Mouse (Mus musculus) heart, postnatal 0 days (tissue): Measurements from ENCODE around the gene Mybpc2. TPM values are rescaled to one million over a fixed set of nuclear protein-coding genes. Genes with fewer than 3 reads are reported as not detected.

Source experiments
- ATAC-seq: fragments of 200-750 bp; cut with Nextera tagmentation; 2 replicates; pipeline ENCODE4 v1.8.0; 2017; ENCODE audit warnings: low read depth, moderate number of reproducible peaks, moderate library complexity; ENCODE audit not compliant: insufficient read depth
- DNase-seq: peaks from one replicate; pipeline ENCODE4 v3.0.0-alpha.2; 2016; ENCODE audit warnings: low spot score
- H3K27ac ChIP-seq: fragments of 300-500 bp; sonication (generic); 2 replicates; pipeline ENCODE4 v1.5.1; 2014; ENCODE audit warnings: low read depth, mild to moderate bottlenecking
- H3K27me3 ChIP-seq: fragments of 300-500 bp; sonication (generic); 2 replicates; pipeline ENCODE4 v1.6.1; 2014; ENCODE audit warnings: low read length, mixed read lengths; ENCODE audit not compliant: control insufficient read depth, insufficient read depth
- H3K36me3 ChIP-seq: fragments of 300-500 bp; sonication (generic); replicated peaks from 2 replicates; pipeline ENCODE4 v1.6.1; 2014; ENCODE audit warnings: low read length, mixed read lengths; ENCODE audit not compliant: control insufficient read depth, insufficient read depth
- H3K4me1 ChIP-seq: fragments of 300-500 bp; sonication (generic); 2 replicates; pipeline ENCODE4 v1.6.1; 2014; ENCODE audit warnings: antibody characterized with exemption; ENCODE audit not compliant: control insufficient read depth, insufficient read depth
- H3K4me2 ChIP-seq: fragments of 300-500 bp; sonication (generic); 2 replicates; pipeline ENCODE4 v1.6.1; 2014; ENCODE audit warnings: low read depth, mild to moderate bottlenecking, low read length, moderate library complexity
- H3K4me3 ChIP-seq: fragments of 300-500 bp; sonication (generic); 2 replicates; pipeline ENCODE4 v1.5.1; 2014; ENCODE audit warnings: low read depth, low read length
- H3K9ac ChIP-seq: fragments of 300-500 bp; sonication (generic); replicated peaks from 2 replicates; pipeline ENCODE4 v1.6.1; 2014; ENCODE audit warnings: low read depth, low read length, mixed read lengths
- H3K9me3 ChIP-seq: fragments of 300-500 bp; sonication (generic); replicated peaks from 2 replicates; pipeline ENCODE4 v1.6.1; 2016; ENCODE audit warnings: low read length; ENCODE audit not compliant: control insufficient read depth
- CTCF ChIP-seq: IDR thresholded peaks from 2 replicates; pipeline ENCODE4 v1.5.1; 2016; ENCODE audit warnings: antibody characterized with exemption, control low read depth, low read depth
- EP300 ChIP-seq: IDR thresholded peaks from 2 replicates; pipeline ENCODE4 v1.6.1; 2016; ENCODE audit warnings: antibody characterized with exemption, low read depth
- WGBS: fragments of 180-500 bp; shearing (Covaris S2); extraction: QIAGEN DNeasy Blood & Tissue Kit; methylation state at CpG from one replicate; pipeline ENCODE4 v1.1.7; 2014; 5-methylcytosine and 5-hydroxymethylcytosine counted together
- polyA plus RNA-seq: library from polyadenylated mRNA; unstranded; fragments of >200 nt; fragmentation: Nextera tagmentation; extraction: Ambion mirVana; gene quantifications from 2 replicates; pipeline ENCODE4 v1.2.1, GENCODE M21; 2015
- total RNA-seq: library from RNA; depleted of rRNA; stranded (reverse); fragments of >200 nt; gene quantifications from 2 replicates; pipeline ENCODE4 v1.2.3, GENCODE M21; 2014; ENCODE audit warnings: low replicate concordance

Gene Mybpc2
- total and polyA plus RNA-seq, 2 experiments from 2014 or later = 2.6 to 4.5 TPM

DNA sequence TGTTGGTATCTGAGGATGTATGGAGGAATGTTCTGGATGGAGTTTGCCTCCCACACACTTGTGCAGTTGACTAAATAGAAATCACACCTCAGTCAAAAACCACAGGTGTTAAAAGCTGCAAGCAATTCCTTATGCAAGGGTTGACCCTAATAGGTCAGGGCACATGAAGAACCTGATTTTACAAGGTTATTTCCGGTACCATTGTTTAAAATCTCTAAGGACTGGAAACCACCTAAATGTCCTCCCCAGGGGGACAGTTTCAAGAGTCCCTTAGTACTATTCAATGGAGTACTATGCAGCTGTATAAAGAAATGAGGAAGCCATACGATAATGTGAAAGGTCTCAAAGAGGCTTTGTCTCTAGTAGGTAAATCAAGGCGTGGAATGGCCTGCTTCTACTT is 21.8 kb upstream of the Mybpc2 start:
- H3K4me2 ChIP-seq = no peak overlapping the region
- no peaks in the 10 kb centered on the region for H3K9me3 ChIP-seq
- H3K27me3 ChIP-seq = no peaks in the 10 kb centered on the region
- H3K4me3 ChIP-seq = no peak overlapping the region
- TF ChIP-seq CTCF = no peak
- DNase-seq = no peak
- no peak overlapping the region for H3K9ac ChIP-seq
- H3K27ac ChIP-seq = no peak overlapping the region
- ATAC-seq = no peak
- H3K4me1 ChIP-seq = peaks cover 10% of the 10 kb centered on the region; the same call in 1 of the 2 replicates
- WGBS = 95% methylated on average over 3 of the region's 3 CpGs
- H3K36me3 ChIP-seq = peaks cover 30% of the 10 kb centered on the region

DNA sequence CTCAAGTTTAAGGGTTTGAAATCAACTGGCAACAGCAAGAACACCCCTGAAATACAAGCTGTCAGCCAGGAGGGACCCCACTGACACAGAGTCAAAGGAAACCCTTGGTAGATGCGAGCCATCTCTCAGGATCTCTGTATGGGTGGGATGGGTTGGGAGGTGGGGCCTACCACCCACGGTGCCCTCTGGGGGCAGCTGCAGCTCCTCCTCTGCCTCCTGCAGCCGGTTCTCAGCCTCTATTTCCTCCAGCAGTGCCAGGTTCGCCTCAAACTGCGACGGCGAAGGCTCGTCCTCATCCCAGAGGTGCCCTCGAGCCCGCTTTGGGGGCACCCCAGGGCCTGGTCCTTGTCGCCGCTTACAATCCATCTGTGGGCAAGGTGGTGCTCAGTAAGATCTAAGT is 18.6 kb upstream of the Mybpc2 start:
- no peak overlapping the region for H3K4me3 ChIP-seq
- H3K4me1 ChIP-seq = peaks cover 7% of the 10 kb centered on the region; the same call in 1 of the 2 replicates
- TF ChIP-seq CTCF = no peak
- TF ChIP-seq EP300 = no peak
- no peak for ATAC-seq
- no peak overlapping the region for H3K9ac ChIP-seq
- DNase-seq = no peak
- no peak overlapping the region for H3K4me2 ChIP-seq
- H3K36me3 ChIP-seq = peaks cover 41% of the 10 kb centered on the region
- 71% methylated on average over 12 of the region's 12 CpGs for WGBS
- no peaks in the 10 kb centered on the region for H3K9me3 ChIP-seq
- no peak overlapping the region for H3K27ac ChIP-seq
- H3K27me3 ChIP-seq = no peaks in the 10 kb centered on the region

DNA sequence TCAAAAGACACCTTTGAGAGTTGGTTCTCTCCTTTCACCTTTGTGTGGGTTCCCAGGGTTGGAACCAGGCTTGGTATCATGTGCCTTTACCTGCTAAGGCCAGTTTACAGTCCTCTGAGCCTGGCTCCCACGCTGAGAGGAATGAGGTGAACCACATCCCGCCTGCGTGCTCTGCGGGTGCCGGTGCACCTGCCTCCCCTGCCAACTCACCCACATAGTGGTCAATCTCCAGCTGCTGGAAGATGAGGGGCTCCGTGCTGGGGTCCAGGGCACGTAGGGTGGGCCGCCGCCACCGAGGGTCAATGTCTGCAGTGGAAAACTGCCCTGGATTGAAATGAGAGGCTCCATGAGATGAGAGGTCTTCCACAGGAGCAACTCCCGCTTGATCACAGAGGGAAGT is 18.1 kb upstream of the Mybpc2 start:
- peaks cover 42% of the 10 kb centered on the region for H3K36me3 ChIP-seq

DNA sequence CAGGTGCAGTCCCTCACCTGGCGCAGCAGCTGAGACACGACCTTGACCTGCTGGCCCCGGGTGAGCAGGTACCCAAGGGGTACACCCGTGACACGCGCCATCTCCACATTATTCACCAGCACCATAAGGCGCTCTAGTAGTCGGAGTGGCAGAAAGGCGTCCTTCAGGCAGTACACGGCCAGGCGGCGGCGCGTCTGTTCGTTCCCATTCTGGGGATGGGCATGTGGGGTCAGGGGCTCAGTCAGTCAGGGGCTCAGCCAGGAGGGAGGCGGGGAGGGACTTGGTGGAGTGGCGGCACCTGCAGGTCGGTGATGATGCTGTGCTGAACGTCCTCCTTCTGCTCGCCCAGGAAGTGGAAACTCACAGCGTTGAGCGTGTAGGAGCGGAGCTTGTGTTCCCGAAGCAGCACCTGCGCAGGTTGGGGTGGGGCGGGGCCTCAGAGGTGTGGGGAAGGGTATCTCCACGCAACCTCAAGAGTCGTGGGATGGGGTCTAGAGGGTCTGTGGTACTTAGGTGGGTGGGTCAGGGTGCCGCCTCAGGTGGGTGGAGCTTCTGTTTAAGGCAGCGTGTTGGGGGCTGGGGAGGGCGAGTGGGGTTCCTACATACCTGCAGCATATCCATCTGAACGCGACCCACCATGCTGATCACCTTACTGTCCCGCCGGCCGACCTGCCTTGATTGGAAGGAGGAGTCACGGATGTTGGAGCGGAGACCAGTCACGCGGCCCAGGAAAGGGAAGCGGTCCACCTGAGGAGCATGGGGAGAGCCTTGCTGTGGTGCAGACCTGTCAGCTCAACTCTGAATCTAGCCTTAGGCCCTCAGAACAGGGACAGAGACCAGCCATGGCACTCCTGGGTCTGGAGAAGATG is 14.5 kb upstream of the Mybpc2 start:
- no peak for TF ChIP-seq EP300
- TF ChIP-seq CTCF = no peak
- 0 out of 2 replicates have a peak, but pooled peaks cover 3% of the 10 kb centered on the region for H3K4me1 ChIP-seq
- WGBS = 90% methylated on average over 41 of the region's 41 CpGs
- peaks cover 57% of the 10 kb centered on the region for H3K36me3 ChIP-seq
- no peak for ATAC-seq
- no peaks in the 10 kb centered on the region for H3K9me3 ChIP-seq
- no peak overlapping the region for H3K4me2 ChIP-seq
- H3K27me3 ChIP-seq = no peaks in the 10 kb centered on the region
- H3K9ac ChIP-seq = no peak overlapping the region
- H3K4me3 ChIP-seq = no peak overlapping the region
- no peak for DNase-seq
- no peak overlapping the region for H3K27ac ChIP-seq

More for the DNA sequence above, 18.1 kb upstream of the Mybpc2 start:
- 91% methylated on average over 11 of the region's 11 CpGs for WGBS
- ATAC-seq = no peak
- H3K27me3 ChIP-seq = no peaks in the 10 kb centered on the region
- no peak overlapping the region for H3K4me2 ChIP-seq
- H3K9ac ChIP-seq = no peak overlapping the region
- H3K27ac ChIP-seq = no peak overlapping the region
- no peak overlapping the region for H3K4me3 ChIP-seq
- peaks cover 2% of the 10 kb centered on the region; the same call in 1 of the 2 replicates for H3K4me1 ChIP-seq
- no peaks in the 10 kb centered on the region for H3K9me3 ChIP-seq
- TF ChIP-seq CTCF = no peak
- no peak for TF ChIP-seq EP300
- DNase-seq = no peak

GRCm38 (mm10) chr7:44537496-44537895 is 13.0 kb upstream of the Mybpc2 start:
- no peak overlapping the region for H3K4me2 ChIP-seq
- WGBS = 87% methylated on average over 13 of the region's 13 CpGs
- no peak overlapping the region for H3K27ac ChIP-seq
- TF ChIP-seq EP300 (no peak), CTCF (no peak)
- H3K27me3 ChIP-seq = no peaks in the 10 kb centered on the region
- no peak overlapping the region for H3K4me3 ChIP-seq
- ATAC-seq (no peak), DNase-seq (no peak)
- 0 out of 2 replicates have a peak, but pooled peaks cover 3% of the 10 kb centered on the region for H3K4me1 ChIP-seq
- no peak overlapping the region for H3K9ac ChIP-seq
- H3K9me3 ChIP-seq = no peaks in the 10 kb centered on the region
- H3K36me3 ChIP-seq = peaks cover 66% of the 10 kb centered on the region
